Mouse (Mus musculus) inflammation-experienced regulatory T-cells (primary cell): ENCODE data around the gene Vars2. TPM values are rescaled to one million over a fixed set of nuclear protein-coding genes. Genes with fewer than 3 reads are reported as not detected.

Source experiments
- polyA plus RNA-seq, 2 experiments: library from polyadenylated mRNA; unstranded; fragments of 100-300 nt; shearing (Covaris generic); gene quantifications; one replicate each; pipeline ENCODE4 v1.2.1; 2017

The Vars2 gene
- polyA plus RNA-seq = 10 to 100 TPM; 27.1 to 30.7 TPM

GRCm38 (mm10) chr17:35667334-35668065 lies at the start of gene Vars2:
Gene Vars2, minus strand, starts transcription at chr17:35667592.

GRCm38 (mm10) chr17:35704621-35705464 lies 37.5 kb upstream of the Vars2 start, which contains the start of gene Ddr1:
Gene Ddr1, minus strand, starts transcription at chr17:35704621.

GRCm38 (mm10) chr17:35673416-35674035 lies 6.1 kb upstream of the Vars2 start, which contains the start of gene Gtf2h4:
Gene Gtf2h4, minus strand, starts transcription at chr17:35673739.

GRCm38 (mm10) chr17:35643609-35644236 lies 23.7 kb downstream of the Vars2 start, which contains the start of gene Mucl3:
Gene Mucl3, minus strand, starts transcription at chr17:35643695.

GRCm38 (mm10) chr17:35626537-35626936 lies 40.9 kb downstream of the Vars2 start, which contains the start of gene Gm9573:
Gene Gm9573, minus strand, starts transcription at chr17:35626637.

Other genes starting within 250 kb of the Vars2 start
- 100 to 1,000 TPM; 686 to 886 TPM for gene H2-Q6, start 242.7 kb downstream of the Vars2 start, polyA plus RNA-seq
- 1,000 to 10,000 TPM; 2,137 to 2,431 TPM for gene H2-Q7, start 228.4 kb downstream of the Vars2 start, polyA plus RNA-seq
- 10 to 100 TPM; 24.7 to 30.9 TPM for gene H2-Q10, start 197.5 kb downstream of the Vars2 start, polyA plus RNA-seq
- 1 to 10 TPM in 1 of 2 experiments, under 1 TPM in 1; 0.40 to 1.3 TPM for gene Pou5f1, start 161.6 kb downstream of the Vars2 start, polyA plus RNA-seq
- gene Tcf19, start 150.8 kb downstream of the Vars2 start, polyA plus RNA-seq = 10 to 100 TPM; 12.6 to 27.6 TPM
- gene Cchcr1, start 150.5 kb downstream of the Vars2 start, polyA plus RNA-seq = 10 to 100 TPM; 10.7 to 18.4 TPM
- not detected for gene Psors1c2, start 134.4 kb downstream of the Vars2 start, polyA plus RNA-seq
- not detected for gene Cdsn, start 115.5 kb downstream of the Vars2 start, polyA plus RNA-seq
- not detected for gene 2300002M23Rik, start 100.1 kb downstream of the Vars2 start, polyA plus RNA-seq
- gene Sfta2, start 66.0 kb downstream of the Vars2 start, polyA plus RNA-seq = not detected
- not detected for gene Gm9573, start 41.0 kb downstream of the Vars2 start, polyA plus RNA-seq
- not detected for gene Mucl3, start 23.9 kb downstream of the Vars2 start, polyA plus RNA-seq
- gene Gtf2h4, start 6.1 kb upstream of the Vars2 start, polyA plus RNA-seq = 10 to 100 TPM; 24.3 to 29.4 TPM
- gene Ddr1, start 37.0 kb upstream of the Vars2 start, polyA plus RNA-seq = 10 to 100 TPM in 1 of 2 experiments, 1 to 10 TPM in 1; 6.2 to 13.2 TPM
- gene Ier3, start 154.1 kb upstream of the Vars2 start, polyA plus RNA-seq = 10 to 100 TPM in 1 of 2 experiments, 1 to 10 TPM in 1; 1.3 to 15.6 TPM
- 10 to 100 TPM; 50.7 to 73.5 TPM for gene Flot1, start 155.6 kb upstream of the Vars2 start, polyA plus RNA-seq
- 100 to 1,000 TPM in 1 of 2 experiments, 10 to 100 TPM in 1; 97.3 to 106 TPM for gene Tubb5, start 170.7 kb upstream of the Vars2 start, polyA plus RNA-seq
- 10 to 100 TPM; 11.1 to 14.2 TPM for gene Mdc1, start 173.9 kb upstream of the Vars2 start, polyA plus RNA-seq
- 10 to 100 TPM; 18.1 to 29.3 TPM for gene Nrm, start 193.7 kb upstream of the Vars2 start, polyA plus RNA-seq
- 100 to 1,000 TPM; 514 to 647 TPM for gene Ppp1r18, start 198.0 kb upstream of the Vars2 start, polyA plus RNA-seq
- gene Dhx16, start 212.2 kb upstream of the Vars2 start, polyA plus RNA-seq = 10 to 100 TPM; 63.2 to 63.3 TPM
- gene 2310061I04Rik, start 229.8 kb upstream of the Vars2 start, polyA plus RNA-seq = 10 to 100 TPM; 46.1 to 55.6 TPM
- 10 to 100 TPM; 17.2 to 20.9 TPM for gene Atat1, start 242.5 kb upstream of the Vars2 start, polyA plus RNA-seq
- 10 to 100 TPM; 68.4 to 80.0 TPM for gene Mrps18b, start 248.8 kb upstream of the Vars2 start, polyA plus RNA-seq
- gene Ppp1r10, start 248.8 kb upstream of the Vars2 start, polyA plus RNA-seq = 10 to 100 TPM; 51.4 to 69.4 TPM